Mouse (Mus musculus) natural killer cell, adult 2 months (primary cell): ENCODE measurements at regions not wholly inside any gene's neighbourhood (a gene's known extent, or its start where the extent isn't known, plus 50 kb on each side); places are given as distances from the start of the nearest gene placed in this dataset.
"Not testable (repeated sequence)": the region's sequence is repeated elsewhere in the genome, so short reads cannot be mapped to it uniquely, and the experiment has no call there.

Experiments used
- DNase-seq, 2 experiments: peaks; one replicate each; pipeline ENCODE4 v3.0.0; 2022; ENCODE audit warnings: low spot score in 2 of 2

DNA sequence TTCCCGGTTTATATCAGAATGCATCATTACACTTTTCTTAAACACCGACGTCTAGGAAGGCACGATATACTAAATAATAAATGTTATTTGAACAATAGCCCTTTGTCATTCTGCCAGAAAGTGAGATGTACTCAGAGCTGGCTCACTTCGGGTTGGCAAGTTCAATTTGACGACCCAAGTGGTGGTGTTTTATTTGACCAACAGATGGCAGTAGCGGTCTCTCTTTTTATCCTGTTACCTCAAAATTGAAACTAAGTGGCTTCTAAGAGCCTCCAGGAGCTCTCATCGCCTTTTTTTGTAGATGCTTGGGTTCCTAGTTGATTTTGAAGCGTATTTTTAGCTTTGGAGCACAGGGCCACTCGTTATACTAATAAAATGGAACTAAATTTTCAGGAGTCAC is 66.7 kb upstream of the Chmp2b start:
- DNase-seq = peak; percentile 19 to 29

DNA sequence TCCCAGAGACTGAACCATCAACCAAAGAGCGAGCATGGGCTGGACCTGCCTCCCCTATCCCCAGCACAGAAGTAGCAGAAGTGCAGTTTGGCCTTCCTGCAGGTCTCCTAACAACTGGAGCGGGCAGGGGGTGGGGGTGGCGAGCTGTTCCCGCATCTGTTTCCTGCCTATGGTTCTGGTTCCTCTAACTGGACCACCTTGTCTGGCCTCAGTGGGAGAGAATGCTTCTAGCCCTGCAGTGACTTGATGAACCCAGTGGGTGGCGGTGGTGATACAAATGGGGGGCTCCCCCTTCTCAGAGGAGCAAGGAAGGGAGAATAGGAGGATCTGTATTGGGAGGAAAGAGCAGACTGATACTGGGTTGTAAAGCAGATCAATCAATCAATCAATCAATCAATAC is 69.2 kb upstream of the Chmp2b start:
- no peak for DNase-seq

DNA sequence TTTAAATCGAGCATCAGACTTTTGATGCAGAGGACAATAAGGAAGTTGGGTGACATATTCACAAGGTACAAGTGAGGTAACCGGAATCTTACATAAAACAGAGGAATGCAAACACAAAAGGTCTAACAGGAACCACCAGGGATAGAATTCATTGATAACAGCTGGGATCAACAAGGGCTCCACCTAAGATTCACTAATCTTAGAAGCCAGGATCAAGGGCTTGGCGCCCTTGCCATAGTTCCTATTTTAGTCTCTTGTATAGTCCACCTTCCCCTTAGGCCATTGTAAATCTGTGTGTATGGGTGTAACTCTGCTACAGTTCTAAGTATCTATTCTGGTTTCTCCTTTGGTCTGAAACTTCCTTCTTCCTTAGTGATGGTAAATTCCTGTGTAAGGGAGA is 84.2 kb upstream of the Chmp2b start:
- DNase-seq = not testable (repeated sequence)

DNA sequence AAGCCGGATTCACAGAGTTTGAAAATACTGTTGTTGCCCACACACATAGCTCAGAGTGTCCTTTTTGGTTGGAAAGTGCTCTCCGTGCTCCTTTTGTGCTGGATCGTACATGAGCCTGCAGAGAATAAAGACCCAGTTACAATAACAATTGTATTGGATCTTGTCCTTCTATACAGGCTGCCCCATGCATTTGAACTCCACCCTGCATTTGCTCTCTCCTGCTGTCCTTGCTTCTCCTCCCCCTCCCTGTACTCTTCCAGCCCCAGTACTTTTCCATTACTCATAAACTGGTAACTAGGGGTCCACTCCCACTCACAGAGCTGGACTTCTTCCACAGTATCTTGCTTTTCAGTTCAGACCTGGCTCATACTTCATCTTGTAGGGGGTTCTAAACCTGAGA is 86.5 kb upstream of the Chmp2b start:
- no peak for DNase-seq

DNA sequence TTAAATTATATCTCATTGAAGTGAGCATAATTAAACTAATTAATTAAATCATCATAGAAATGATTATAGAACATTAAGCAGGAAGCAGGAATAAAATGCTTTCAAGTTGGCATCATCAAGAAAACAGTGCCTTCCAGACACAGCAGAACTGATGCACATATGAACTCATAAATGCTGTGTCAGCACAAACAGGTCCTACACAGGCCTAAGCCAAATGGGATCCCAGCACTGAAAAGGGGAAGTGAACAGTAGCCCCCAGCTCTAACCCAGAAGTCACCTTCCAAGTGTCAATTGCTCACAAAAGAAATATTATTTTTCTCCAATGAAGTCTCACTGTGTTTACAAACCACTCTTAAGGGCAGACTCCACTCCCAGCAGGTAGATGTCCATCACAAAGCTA is 93.0 kb upstream of the Chmp2b start:
- no peak for DNase-seq

DNA sequence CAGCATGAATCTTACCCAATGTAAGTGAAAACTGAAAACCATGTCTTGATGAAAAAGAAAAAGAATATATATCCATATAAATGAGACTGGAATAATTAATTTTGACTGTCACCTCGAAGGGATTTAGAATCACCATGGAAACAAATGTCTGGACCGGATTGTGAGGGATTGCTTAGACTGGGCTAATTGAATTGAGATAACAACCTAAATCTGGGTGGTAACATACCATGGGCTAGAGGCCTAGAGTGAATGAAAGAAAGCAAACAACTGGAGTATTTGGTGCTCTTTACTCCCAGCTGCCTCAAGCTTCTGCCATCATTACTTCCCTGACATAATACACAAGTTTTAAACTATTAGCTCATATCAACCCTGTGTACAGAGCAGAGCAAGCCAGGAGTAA is 95.3 kb upstream of the Chmp2b start:
- DNase-seq = no peak

DNA sequence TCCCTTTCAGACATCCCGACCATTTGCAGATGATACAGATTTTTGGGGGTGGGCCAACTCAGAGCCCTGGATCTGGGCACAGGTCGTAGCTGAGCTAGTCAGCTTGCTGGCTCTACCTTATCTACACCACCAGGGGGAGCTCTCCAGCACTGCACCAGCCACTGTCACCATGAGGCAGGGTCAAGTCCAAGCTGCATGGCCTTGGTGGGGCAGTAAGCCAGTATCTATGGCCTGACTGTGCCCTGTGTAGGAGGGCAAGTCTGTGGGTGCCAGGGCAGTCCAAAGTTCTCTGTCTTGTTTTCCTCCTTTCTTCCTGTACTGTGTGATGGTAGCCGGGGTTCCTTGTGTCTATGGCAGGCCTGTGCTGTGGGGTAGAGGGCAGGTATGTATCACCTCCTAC is 102.3 kb upstream of the Chmp2b start:
- no peak for DNase-seq

DNA sequence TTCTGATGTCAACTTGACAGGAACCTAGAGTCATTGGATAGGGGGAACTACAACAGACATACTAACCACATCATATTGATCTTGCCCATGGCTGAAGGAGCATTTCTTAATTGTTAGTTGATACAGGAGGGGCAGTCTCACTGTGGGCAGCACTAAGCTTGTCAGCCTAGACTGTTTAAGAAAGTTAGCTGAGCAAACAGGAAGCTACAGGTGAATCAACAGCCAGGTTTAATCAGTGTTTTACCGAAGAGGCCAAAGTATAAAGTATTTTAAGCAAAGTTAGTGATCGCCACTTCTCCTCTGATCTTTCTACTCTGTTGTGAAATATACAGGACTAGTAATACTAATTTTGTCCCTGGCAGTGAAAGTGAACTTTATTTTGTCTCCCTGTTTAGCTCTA is 109.6 kb upstream of the Chmp2b start:
- DNase-seq = no peak

DNA sequence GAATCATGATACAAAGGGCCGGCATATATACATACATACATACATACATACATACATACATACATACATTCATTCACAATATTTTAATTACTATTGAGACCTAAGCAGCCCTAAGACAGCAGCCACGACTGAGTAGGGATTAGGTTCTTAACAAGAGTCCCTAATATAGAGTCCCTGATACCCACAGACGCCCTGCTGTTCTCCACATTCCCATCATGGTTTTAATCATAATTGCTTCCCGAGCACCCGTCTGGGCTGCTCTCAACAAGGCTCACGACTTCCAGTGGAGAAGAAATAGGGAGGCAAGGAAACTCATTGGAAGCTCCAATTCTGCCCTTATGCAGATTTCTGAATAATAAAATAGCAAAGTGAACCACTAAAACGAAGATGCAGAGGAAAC is 120.6 kb upstream of the Chmp2b start:
- no peak for DNase-seq

DNA sequence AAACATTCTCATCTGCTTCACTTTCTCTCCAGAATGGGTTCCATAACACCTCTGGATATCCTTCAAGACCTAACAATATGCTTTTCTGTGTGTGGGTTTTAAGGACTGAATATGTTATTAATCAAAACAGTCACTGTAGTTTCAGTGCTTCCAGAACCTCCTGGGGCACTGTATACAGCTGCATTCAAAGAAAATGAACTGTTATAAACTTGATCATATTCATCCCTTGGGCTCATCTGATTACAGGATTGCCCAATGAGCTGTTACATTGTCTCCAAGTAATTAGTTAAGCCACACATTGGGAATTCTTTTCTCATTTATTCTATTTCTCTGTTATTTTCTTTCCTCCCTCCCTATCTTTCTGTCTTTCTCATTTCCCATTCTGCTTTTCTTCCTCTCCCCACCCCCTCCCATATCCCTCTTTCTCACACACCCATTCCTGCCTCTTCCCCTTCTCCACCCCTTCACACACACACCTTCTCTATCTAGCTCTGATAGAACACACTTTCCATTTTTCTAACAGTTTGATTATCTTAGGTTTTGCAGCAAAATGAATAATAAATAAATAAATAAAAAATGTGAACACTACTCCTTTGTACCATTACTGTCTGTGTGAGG is 121.3 kb upstream of the Chmp2b start:
- no peak for DNase-seq

DNA sequence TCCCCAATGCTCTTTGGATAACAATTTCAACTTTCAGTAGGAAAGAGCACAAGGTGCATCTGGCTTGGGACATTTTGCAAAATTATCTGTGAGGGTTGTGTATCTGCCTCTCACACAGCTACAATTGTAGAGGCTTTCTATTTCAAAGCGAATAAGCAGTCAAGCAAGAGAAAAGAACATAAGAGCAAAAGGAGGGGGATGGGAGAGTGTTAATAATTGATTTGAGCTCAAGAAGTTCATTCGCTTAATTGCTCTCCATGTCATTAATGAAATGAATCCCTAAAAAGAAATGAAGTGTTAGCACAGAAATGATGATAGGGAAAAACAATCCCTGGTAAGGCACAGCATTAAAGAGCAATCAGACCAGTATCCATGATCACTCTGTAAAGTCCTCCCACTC is 121.4 kb upstream of the Vgll3 start:
- DNase-seq = no peak

DNA sequence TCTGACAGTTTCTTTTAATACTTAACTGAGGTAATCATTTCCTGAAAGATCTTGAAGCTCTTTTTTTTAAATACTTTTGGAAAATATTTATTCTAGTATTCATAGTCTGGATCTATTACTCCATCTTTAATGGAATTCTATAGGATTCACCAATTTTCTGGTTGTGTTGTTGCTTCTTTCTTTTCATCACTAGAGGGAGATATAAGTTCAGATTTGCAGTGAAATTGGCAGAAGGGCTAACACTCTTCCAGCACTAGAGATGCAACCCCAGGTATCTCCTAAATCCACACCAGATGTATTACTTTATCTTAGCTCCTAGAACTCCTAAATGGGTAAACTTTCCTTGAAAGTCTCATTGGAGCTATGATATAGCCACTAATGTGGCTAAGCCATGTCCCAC is 99.4 kb upstream of the Vgll3 start:
- DNase-seq = no peak

DNA sequence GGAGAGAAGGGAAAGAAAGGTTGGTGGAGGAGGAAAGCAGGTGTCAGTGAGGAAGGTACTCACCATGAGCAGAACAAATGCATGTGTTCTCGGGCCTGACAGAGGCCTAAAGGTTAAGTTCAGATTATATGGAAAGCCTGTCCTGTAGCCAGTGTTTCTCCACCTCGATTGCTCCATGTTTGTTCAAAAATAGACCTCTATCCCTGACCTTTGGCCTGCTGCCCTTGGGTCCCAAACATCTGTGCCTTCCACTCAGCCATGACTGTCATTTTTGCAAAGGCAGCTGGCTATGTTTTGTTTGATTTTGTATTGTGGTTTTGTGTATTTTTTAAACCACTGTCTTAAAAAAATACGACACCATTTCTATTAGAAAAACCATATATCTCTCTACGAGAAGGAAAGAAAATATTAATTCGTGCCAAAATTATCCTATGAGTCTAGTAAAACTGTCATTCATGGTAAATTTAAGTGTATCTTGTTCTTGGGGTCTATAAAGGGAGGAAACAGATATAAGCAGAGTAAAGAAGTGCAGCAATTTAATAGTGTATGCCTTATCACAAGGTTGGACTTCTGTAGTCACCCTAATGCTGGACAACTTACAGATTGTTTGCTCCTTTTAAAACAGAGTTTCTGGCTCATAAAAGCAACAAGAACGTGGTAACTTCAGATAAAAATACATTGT is 96.1 kb upstream of the Vgll3 start:
- no peak for DNase-seq

DNA sequence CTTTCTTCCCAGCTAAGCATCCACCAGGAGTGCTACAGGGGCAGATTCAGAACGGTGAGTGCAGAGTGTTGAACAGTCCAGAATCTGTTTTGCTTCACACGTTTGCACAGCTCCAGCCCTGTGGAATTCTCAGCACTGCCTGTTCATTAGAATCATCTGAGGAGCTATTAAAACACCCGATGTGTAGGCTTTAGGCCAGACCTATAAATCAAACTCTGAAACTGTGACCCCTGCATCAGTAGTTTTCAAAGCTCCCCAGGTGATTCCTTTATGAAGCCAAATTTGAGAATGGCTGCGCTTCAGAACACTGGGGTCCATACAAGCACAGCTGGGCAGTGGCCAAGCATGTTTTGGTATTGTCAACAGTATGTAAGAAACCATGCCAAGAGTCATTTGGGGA is 94.1 kb upstream of the Vgll3 start:
- no peak for DNase-seq

DNA sequence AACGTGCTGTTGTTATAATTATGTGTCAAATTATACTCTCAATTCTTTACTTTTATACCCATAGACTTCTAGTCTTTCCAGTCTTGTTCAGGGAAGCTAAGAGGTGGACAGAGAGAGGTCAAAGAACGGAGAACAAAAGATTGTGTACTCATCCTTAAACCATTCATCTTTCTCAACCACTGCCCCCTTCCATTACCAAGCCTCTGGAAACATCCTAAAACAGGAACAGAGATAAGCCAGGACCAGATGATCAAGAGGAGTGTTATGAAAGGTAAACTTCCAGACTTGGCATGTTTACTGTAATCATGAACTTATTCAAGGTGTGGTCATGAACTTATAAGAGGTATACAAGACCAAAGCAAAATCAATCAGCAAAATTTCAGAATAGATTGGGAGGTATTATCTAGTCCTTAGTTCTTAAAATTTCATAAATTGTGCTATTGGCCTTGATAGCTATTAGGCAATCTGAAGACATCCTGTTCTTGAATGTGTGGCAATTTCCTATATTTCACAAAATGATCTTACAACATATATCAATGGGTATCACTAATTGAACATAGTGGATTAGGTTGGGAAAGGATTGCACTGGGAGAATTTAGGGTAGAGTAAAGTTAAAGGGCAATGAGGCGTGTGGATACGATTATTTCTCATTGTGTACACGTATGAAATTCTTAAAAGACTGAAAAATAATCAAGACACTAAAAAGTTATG is 89.3 kb upstream of the Vgll3 start:
- no peak for DNase-seq

DNA sequence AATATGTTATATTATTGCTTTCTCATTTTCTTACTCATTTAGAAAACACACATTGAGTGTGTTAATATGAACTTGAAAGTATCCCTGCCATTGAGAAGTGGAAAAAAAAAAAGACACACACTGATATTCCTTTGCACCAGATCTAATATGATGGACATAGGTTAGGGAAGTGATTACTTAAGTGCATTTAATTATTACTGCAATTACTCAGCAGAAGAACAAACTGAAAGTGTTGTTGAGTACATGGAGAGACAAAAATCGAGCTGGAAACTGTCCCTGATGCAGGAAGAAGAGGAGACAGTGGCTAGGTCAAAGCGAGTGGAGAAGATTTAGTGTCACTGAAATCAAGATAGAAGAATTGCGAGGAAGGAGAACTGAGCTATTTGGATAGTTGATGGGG is 88.8 kb upstream of the Vgll3 start:
- DNase-seq = no peak

DNA sequence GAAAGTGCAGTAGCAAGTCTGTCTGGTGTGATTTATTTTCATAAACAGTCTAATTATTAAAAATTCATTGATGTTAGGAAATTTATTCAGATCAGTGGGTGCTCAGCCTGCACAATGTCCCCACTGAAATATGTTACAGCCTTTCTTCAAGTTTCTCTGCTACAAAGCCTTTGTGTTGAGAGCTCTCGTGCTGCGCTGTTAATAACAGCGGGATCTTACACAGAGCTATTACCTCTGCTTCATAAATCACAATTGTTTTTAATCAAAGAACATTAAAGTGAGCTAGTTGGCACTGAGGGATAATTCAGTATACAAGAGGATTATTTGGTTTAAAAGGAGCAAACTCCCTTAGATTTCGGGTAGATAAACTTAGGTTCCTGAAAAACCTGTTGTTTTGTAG is 85.7 kb upstream of the Vgll3 start:
- DNase-seq = no peak

DNA sequence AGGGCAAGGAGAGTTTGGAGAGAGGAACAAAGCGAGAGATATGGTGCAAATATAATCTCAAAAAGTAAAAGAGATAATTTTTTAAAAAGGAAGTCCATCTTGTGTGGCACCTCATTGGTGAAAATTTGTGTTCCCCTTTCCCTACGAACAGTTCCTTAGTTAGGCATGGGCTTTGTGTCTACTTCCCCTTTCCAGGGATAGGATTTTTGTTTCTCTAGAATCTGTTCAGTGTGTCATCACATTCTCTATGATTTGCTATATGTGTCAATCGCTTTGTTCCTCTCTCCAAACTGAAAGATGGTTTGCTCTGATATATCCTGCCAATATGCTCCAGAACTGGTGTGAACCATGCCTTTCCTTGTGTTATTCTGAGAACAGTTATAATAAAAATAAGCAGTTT is 75.4 kb upstream of the Vgll3 start:
- DNase-seq = no peak

DNA sequence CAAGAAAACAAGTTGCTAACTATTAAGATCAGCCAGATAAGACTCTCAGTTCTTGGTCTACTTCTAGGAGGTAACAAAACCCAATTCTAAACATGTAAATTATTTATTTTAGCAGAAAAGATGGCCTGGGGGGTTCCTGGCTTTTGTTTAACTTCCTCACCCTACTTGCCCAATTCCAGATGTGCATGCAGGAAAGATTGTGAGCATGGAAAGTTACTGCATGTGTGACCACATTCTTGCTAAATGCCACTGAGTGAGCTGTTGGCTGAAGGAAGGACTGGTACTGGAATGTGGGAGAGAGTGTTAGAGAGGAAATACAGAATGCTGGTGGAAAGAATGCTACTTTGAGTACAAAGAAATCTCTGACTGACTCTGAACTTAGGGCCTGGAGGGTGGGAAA is 72.1 kb upstream of the Vgll3 start:
- no peak for DNase-seq

DNA sequence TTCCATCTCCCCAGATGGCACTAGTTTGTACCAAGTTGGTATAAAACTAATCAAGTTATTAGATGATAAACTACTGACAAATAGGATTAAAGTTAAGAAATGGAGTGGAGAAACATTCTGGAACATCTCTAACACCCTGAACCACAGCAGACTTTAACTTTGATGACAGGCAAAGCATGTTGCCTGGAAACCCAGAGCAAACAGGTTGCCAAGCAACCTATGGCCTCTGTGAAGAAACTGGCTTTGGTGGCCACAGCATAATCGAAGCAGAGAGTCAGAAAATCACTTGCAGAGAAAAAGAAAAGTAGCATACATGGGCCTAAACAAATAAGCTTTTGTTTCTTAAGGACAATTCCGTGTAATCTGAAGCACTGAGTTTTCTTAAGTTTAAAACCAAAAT is 59.4 kb upstream of the Vgll3 start:
- DNase-seq = no peak
